Mouse (Mus musculus): Measurements from ENCODE around the gene Cic. TPM values are rescaled to one million over a fixed set of nuclear protein-coding genes. Genes with fewer than 3 reads are reported as not detected.
A peak's percentile ranks its signal among the peaks of the same experiment; 100 is the strongest.
"Not testable (repeated sequence)": the region's sequence is repeated elsewhere in the genome, so short reads cannot be mapped to it uniquely, and the experiment has no call there.

Gene Cic
- polyA plus RNA-seq, 1 experiment from 2014 or later: 23.5 TPM

- peak overlapping the region; percentile 97 for H3K27ac ChIP-seq
- 24% methylated on average over 3 of the region's 3 CpGs for WGBS
- peak; percentile 13 for DNase-seq (ENCODE audit: low spot score)
- peak overlapping the region; percentile 85 for H3K4me3 ChIP-seq
- H3K4me1 ChIP-seq (replicated peaks): peaks cover 77% of the 10 kb centered on the region
- peaks cover 46% of the 10 kb centered on the region for H3K36me3 ChIP-seq
- no peaks in the 10 kb centered on the region for H3K27me3 ChIP-seq (ENCODE audit: insufficient read depth, poor library complexity, severe bottlenecking)
- H3K9me3 ChIP-seq: no peaks in the 10 kb centered on the region
Observed at GRCm38 (mm10) chr7:25247498-25247897, 20.0 kb upstream of the Cic start.

- H3K27me3 ChIP-seq (ENCODE audit: insufficient read depth, poor library complexity, severe bottlenecking): no peaks in the 10 kb centered on the region
- H3K9me3 ChIP-seq: no peaks in the 10 kb centered on the region
- DNase-seq (ENCODE audit: low spot score): peak; percentile 61
- peaks cover 40% of the 10 kb centered on the region for H3K36me3 ChIP-seq
- peak overlapping the region; percentile 85 for H3K4me3 ChIP-seq
- H3K27ac ChIP-seq: peak overlapping the region; percentile 97
- WGBS: 1% methylated on average over 18 of the region's 18 CpGs
- H3K4me1 ChIP-seq (replicated peaks): peaks cover 77% of the 10 kb centered on the region
Observed at GRCm38 (mm10) chr7:25248018-25248647, 19.4 kb upstream of the Cic start.

- no peak for DNase-seq (ENCODE audit: low spot score)
- WGBS: under 1% methylated on average over 25 of the region's 25 CpGs
- Histone ChIP-seq H3K9me3 (no peaks in the 10 kb centered on the region), H3K4me3 (peak overlapping the region; percentile 85), H3K27ac (peak overlapping the region; percentile 97), H3K4me1 (replicated peaks) (peaks cover 77% of the 10 kb centered on the region), H3K27me3 (ENCODE audit: insufficient read depth, poor library complexity, severe bottlenecking) (no peaks in the 10 kb centered on the region), H3K36me3 (peaks cover 32% of the 10 kb centered on the region)
Observed at GRCm38 (mm10) chr7:25248846-25249313, 18.6 kb upstream of the Cic start.

GRCm38 (mm10) chr7:25249314-25250140 is 18.0 kb upstream of the Cic start:
- under 1% methylated on average over 65 of the region's 73 CpGs for WGBS
- Histone ChIP-seq H3K9me3 (no peaks in the 10 kb centered on the region), H3K4me3 (peak overlapping the region; percentile 85), H3K4me1 (replicated peaks) (peaks cover 71% of the 10 kb centered on the region), H3K36me3 (peaks cover 26% of the 10 kb centered on the region), H3K27ac (peak overlapping the region; percentile 97), H3K27me3 (ENCODE audit: insufficient read depth, poor library complexity, severe bottlenecking) (no peaks in the 10 kb centered on the region)
- peak; percentile 87 for DNase-seq (ENCODE audit: low spot score)

- WGBS: under 1% methylated on average over 78 of the region's 81 CpGs
- no peaks in the 10 kb centered on the region for H3K9me3 ChIP-seq
- peak; percentile 96 for DNase-seq (ENCODE audit: low spot score)
- peak within 1 kb of the TSS; percentile 97 for H3K27ac ChIP-seq
- H3K4me1 ChIP-seq (replicated peaks): peaks cover 63% of the 10 kb centered on the region
- peak within 1 kb of the TSS; percentile 85 for H3K4me3 ChIP-seq
- peaks cover 17% of the 10 kb centered on the region for H3K36me3 ChIP-seq
- H3K27me3 ChIP-seq (ENCODE audit: insufficient read depth, poor library complexity, severe bottlenecking): no peaks in the 10 kb centered on the region
Observed at GRCm38 (mm10) chr7:25250141-25250972, 17.1 kb upstream of the Cic start, which contains the start of gene Erf. TSS of gene Erf (minus strand) at chr7:25250761.

GRCm38 (mm10) chr7:25251071-25251791 is 16.3 kb upstream of the Cic start:
- H3K4me3 ChIP-seq: peak overlapping the region; percentile 85
- no peaks in the 10 kb centered on the region for H3K9me3 ChIP-seq
- peak overlapping the region; percentile 97 for H3K27ac ChIP-seq
- H3K36me3 ChIP-seq: peaks cover 9% of the 10 kb centered on the region
- 2% methylated on average over 22 of the region's 22 CpGs for WGBS
- no peaks in the 10 kb centered on the region for H3K27me3 ChIP-seq (ENCODE audit: insufficient read depth, poor library complexity, severe bottlenecking)
- H3K4me1 ChIP-seq (replicated peaks): peaks cover 55% of the 10 kb centered on the region
- DNase-seq (ENCODE audit: low spot score): peak; percentile 77

- Histone ChIP-seq H3K4me1 (replicated peaks) (peaks cover 49% of the 10 kb centered on the region), H3K4me3 (peak overlapping the region; percentile 85), H3K27ac (peak overlapping the region; percentile 97), H3K9me3 (no peaks in the 10 kb centered on the region), H3K27me3 (ENCODE audit: insufficient read depth, poor library complexity, severe bottlenecking) (no peaks in the 10 kb centered on the region), H3K36me3 (0 out of 2 replicates have a peak, but pooled peaks cover 3% of the 10 kb centered on the region)
- no peak for DNase-seq (ENCODE audit: low spot score)
- 23% methylated on average over 8 of the region's 8 CpGs for WGBS
Observed at GRCm38 (mm10) chr7:25251822-25252221, 15.7 kb upstream of the Cic start.

- no peak for DNase-seq (ENCODE audit: low spot score)
- Histone ChIP-seq H3K9me3 (no peaks in the 10 kb centered on the region), H3K4me3 (no peak overlapping the region), H3K4me1 (replicated peaks) (peaks cover 14% of the 10 kb centered on the region), H3K27ac (no peak overlapping the region), H3K36me3 (no peaks in the 10 kb centered on the region), H3K27me3 (ENCODE audit: insufficient read depth, poor library complexity, severe bottlenecking) (0 out of 2 replicates have a peak, but pooled peaks cover 7% of the 10 kb centered on the region)
- 86% methylated on average over 1 of the region's 1 CpGs for WGBS
Observed at GRCm38 (mm10) chr7:25261896-25262295, 5.6 kb upstream of the Cic start.

- Histone ChIP-seq H3K4me1 (replicated peaks) (peaks cover 27% of the 10 kb centered on the region), H3K4me3 (no peak overlapping the region), H3K36me3 (no peaks in the 10 kb centered on the region), H3K27ac (no peak overlapping the region), H3K27me3 (ENCODE audit: insufficient read depth, poor library complexity, severe bottlenecking) (0 out of 2 replicates have a peak, but pooled peaks cover 7% of the 10 kb centered on the region), H3K9me3 (no peaks in the 10 kb centered on the region)
- DNase-seq (ENCODE audit: low spot score): no peak
- 21% methylated on average over 17 of the region's 17 CpGs for WGBS
Observed at GRCm38 (mm10) chr7:25263968-25264870, 3.3 kb upstream of the Cic start.

GRCm38 (mm10) chr7:25265743-25266142 is 1.8 kb upstream of the Cic start:
- H3K4me3 ChIP-seq, H3K36me3 ChIP-seq: not testable (repeated sequence)

More at GRCm38 (mm10) chr7:25265743-25266142, 1.8 kb upstream of the Cic start:
- not testable (repeated sequence) for H3K9me3 ChIP-seq; H3K27ac ChIP-seq; H3K27me3 ChIP-seq (ENCODE audit: insufficient read depth, poor library complexity, severe bottlenecking); DNase-seq (ENCODE audit: low spot score)
- 95% methylated on average over 5 of the region's 5 CpGs for WGBS
- peaks cover 43% of the 10 kb centered on the region for H3K4me1 ChIP-seq (replicated peaks)

Measured in hindbrain, embryonic 10.5 days (tissue).